Mouse (Mus musculus): Measurements from ENCODE around the gene Pim1.

Pim1 gene

DNA sequence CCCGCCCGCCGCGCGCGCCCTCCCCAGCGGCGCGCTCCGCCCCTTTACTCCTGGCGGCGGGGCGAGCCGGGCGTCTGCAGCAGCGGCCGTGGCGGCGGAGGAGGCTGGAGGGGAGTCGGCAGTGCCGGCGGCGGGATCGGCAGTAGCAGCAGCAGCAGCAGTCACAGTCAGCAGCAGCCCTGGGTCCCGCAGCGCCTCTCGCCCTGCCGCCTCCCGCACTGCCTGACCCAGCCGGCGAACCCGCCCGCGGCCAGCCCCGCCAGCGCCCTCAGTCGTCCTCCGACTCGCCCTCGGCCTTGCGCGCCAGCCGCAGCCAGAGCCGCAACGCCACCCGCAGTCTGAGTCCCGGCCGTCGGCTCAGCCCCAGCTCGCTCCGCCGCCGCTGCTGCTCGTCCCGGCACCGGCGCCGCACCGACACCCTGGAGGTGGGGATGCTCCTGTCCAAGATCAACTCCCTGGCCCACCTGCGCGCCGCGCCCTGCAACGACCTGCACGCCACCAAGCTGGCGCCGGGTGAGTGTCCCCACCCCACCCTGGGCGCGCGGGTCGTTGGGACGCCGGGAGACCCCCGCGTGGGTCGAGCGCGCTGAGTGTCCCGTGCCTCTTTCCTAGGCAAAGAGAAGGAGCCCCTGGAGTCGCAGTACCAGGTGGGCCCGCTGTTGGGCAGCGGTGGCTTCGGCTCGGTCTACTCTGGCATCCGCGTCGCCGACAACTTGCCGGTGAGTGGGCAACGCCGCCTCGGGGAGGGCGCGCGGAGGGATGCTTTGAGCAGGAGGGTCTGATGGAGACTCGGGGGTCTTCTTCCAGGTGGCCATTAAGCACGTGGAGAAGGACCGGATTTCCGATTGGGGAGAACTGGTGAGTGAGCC is at the start of gene Pim1:
Gene Pim1 (plus strand): TSS at position 41 of the 869 bp plus-strand sequence.
- WGBS = under 1% methylated on average over 98 of the region's 99 CpGs

- WGBS = 82% methylated on average over 4 of the region's 4 CpGs
These were observed 49.0 kb upstream of the Pim1 start for GRCm38 (mm10) chr17:29441562-29441961.

GRCm38 (mm10) chr17:29442131-29442557 is 48.4 kb upstream of the Pim1 start:
- 71% methylated on average over 7 of the region's 7 CpGs for WGBS

DNA sequence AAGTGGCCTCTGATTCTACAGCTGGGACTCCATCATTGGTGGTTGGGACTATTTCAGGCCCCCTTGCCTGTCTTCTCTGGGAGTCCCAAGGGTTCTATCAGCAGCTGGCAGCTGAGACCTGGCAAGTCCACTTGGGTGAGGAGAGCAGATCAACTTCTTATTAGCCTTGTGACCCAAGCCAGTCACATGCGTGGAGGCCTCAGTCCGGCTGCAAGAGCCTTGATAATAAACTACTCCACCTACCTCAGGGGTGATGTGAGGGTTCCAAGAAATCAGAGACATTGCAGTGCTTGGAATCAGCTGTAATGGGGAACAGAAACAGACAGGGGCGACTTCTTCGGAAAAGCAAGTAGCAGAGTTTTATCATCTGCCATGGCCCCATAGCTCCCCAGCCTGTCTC is 46.8 kb upstream of the Pim1 start:
- 90% methylated on average over 4 of the region's 4 CpGs for WGBS

- WGBS = 51% methylated on average over 8 of the region's 8 CpGs
These were observed 45.5 kb upstream of the Pim1 start for GRCm38 (mm10) chr17:29445072-29445471.

DNA sequence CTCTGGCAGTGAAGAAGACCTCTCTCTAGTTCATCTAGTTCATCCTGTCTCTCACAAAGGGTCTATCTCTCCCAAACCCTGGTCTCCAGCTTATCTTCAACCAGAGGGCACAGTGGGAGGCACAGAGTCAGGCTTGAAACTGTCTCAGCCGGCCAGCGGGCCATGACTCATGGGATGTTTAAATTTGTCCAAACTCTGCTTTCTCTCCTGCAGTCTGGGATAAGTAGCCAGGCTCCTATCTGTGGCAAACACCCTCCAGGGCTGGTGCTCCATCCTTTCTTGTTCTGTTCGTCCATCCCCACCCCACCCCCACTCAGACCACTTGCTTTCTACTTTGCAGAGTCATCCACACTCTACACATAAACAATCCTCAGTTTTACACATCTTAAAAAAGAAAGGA is 43.2 kb upstream of the Pim1 start:
- 44% methylated on average over 3 of the region's 3 CpGs for WGBS

GRCm38 (mm10) chr17:29448055-29448454 is 42.5 kb upstream of the Pim1 start:
- WGBS = 88% methylated on average over 8 of the region's 8 CpGs

DNA sequence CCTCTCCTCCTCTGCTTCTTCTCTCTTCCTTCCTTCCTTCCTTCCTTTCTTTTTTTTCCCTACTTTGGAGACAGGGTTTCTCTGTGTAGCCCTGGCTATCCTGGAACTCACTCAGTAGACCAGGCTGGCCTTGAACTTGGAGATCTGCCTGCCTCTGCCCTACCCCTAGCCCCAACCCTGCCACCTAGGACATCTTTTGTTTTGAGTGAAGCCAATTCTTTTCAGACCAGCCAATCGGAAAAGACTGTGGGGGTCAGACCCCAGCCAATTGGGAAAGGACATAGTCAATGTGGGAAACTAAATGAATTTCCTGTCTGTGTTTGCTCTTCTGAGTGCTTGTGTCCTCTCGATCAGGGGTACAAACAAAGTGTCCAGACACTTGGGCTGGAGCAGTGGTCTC is 42.0 kb upstream of the Pim1 start:
- WGBS = 78% methylated on average over 2 of the region's 2 CpGs

GRCm38 (mm10) chr17:29450899-29451840 is 39.4 kb upstream of the Pim1 start:
- WGBS = 38% methylated on average over 34 of the region's 34 CpGs

GRCm38 (mm10) chr17:29451841-29452210 is 38.7 kb upstream of the Pim1 start:
- WGBS = 65% methylated on average over 8 of the region's 8 CpGs

DNA sequence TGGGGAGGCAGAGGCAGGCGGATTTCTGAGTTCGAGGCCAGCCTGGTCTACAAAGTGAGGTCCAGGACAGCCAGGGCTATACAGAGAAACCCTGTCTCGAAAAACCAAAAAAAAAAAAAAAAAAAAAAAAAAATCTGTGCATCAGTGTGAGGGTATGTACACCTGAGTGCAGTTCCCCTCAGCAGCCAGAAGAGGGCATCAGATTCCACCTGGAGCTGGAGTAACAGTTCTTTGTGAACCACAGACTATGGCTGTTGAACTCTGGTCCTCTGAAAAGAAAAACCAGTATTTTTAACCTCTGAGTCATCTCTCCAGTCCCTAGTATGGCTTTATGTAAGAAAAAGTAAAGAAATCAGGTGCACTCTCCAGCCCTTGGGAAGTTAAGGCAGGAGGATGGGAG is 36.4 kb upstream of the Pim1 start:
- WGBS = 96% methylated on average over 2 of the region's 3 CpGs

- 55% methylated on average over 9 of the region's 9 CpGs for WGBS
These were observed 35.0 kb upstream of the Pim1 start for GRCm38 (mm10) chr17:29455411-29456120.

- WGBS = 99% methylated on average over 4 of the region's 4 CpGs
These were observed 34.1 kb upstream of the Pim1 start for GRCm38 (mm10) chr17:29456476-29456875.

- WGBS = 87% methylated on average over 2 of the region's 2 CpGs
These were observed 33.6 kb upstream of the Pim1 start for GRCm38 (mm10) chr17:29456926-29457325.

- WGBS = 75% methylated on average over 11 of the region's 11 CpGs
These were observed 32.6 kb upstream of the Pim1 start for GRCm38 (mm10) chr17:29457795-29458560.

DNA sequence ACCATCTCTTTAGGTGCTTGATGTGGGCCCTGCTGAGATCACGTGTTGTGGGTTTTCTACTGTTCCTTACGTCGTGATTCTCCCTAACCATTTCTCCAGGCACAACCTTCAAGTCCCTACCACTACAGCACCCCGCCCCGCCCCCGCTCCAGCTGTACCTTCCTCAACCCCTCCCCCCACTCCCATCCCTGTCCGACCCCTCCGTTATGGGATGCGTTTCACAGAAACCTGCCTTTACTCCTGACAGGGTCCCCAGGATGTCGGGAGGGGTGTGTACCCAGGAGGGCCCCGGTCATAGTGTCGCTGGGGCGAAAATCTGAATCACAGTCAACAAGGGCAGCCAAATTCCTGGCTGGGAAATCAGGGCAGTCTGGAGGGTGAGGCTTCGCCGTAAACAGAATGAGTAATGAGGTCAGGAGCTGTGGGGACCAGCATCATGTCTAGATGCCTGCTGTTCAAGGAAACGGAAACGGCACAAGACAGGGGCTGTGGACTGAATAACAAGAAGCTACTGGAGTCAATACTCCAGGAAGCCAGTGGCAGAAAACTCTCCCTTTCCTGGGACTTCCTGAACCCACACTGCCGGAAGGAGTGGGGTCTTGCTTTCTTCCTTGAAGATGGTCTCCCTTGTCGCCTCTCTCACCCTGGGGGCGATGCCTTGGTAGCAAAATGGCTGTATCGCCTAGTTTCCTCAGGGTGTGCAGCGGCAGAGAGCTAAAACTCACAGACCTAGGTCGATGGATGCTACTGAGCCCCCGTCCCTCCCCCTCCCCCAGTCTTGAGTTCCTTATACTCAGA is 31.0 kb upstream of the Pim1 start:
- WGBS = 17% methylated on average over 24 of the region's 24 CpGs

GRCm38 (mm10) chr17:29460119-29460505 is 30.4 kb upstream of the Pim1 start:
- 34% methylated on average over 5 of the region's 5 CpGs for WGBS

DNA sequence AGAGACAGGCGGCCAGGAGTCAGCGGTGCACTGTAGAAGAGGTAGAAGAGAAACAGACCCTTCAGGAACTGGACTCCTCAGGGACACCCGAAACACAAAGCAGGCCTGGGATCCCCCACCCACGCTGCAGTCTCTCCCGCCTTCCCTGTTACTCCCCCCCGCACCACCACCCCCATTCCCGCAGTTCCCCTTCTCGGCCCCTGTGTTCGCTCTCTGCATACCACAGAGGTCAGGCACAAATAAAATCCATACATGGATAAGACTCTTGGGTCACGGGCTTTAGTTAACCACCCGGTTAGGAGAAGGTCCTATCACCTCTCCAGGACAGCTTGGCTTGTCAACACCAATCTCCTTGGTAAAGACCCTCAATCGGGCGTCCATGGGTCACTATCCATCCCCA is 26.9 kb upstream of the Pim1 start:
- WGBS = 63% methylated on average over 13 of the region's 13 CpGs

- WGBS = 18% methylated on average over 14 of the region's 14 CpGs
These were observed 26.5 kb upstream of the Pim1 start for GRCm38 (mm10) chr17:29464068-29464467.

- 56% methylated on average over 17 of the region's 17 CpGs for WGBS
These were observed 25.9 kb upstream of the Pim1 start for GRCm38 (mm10) chr17:29464519-29465140.
